Mouse (Mus musculus) heart, embryonic 13.5 days (tissue): ENCODE results near the gene Mtg1. TPM values are rescaled to one million over a fixed set of nuclear protein-coding genes. Genes with fewer than 3 reads are reported as not detected.
"Not testable (repeated sequence)": the region's sequence is repeated elsewhere in the genome, so short reads cannot be mapped to it uniquely, and the experiment has no call there.

ENCODE experiments used
- ATAC-seq: fragments of 200-750 bp; cut with Nextera tagmentation; 2 replicates; pipeline ENCODE4 v1.8.0; 2017; ENCODE audit warnings: moderate TSS enrichment; ENCODE audit not compliant: insufficient number of reproducible peaks, low FRiP score, low TSS enrichment; ENCODE audit errors: extremely low read depth
- H3K27ac ChIP-seq: fragments of 300-500 bp; sonication (generic); replicated peaks from 2 replicates; pipeline ENCODE4 v1.5.1; 2015; ENCODE audit warnings: moderate library complexity, mild to moderate bottlenecking, inconsistent platforms
- H3K27me3 ChIP-seq: fragments of 300-500 bp; sonication (generic); replicated peaks from 2 replicates; pipeline ENCODE4 v1.6.1; 2015; ENCODE audit warnings: mild to moderate bottlenecking, inconsistent platforms
- H3K36me3 ChIP-seq: fragments of 300-500 bp; sonication (generic); 2 replicates; pipeline ENCODE4 v1.6.1; 2015; ENCODE audit warnings: mild to moderate bottlenecking, inconsistent platforms
- H3K4me1 ChIP-seq: fragments of 300-500 bp; sonication (generic); 2 replicates; pipeline ENCODE4 v1.6.1; 2015; ENCODE audit warnings: inconsistent platforms
- H3K4me2 ChIP-seq: fragments of 300-500 bp; sonication (generic); 2 replicates; pipeline ENCODE4 v1.6.1; 2015; ENCODE audit warnings: inconsistent platforms, mild to moderate bottlenecking, moderate library complexity
- H3K4me3 ChIP-seq: fragments of 300-500 bp; sonication (generic); 2 replicates; pipeline ENCODE4 v1.5.1; 2015; ENCODE audit warnings: moderate library complexity, mild to moderate bottlenecking, inconsistent platforms
- H3K9ac ChIP-seq: fragments of 300-500 bp; sonication (generic); 2 replicates; pipeline ENCODE4 v1.6.1; 2015; ENCODE audit warnings: inconsistent platforms, mild to moderate bottlenecking, moderate library complexity
- H3K9me3 ChIP-seq: fragments of 300-500 bp; sonication (generic); 2 replicates; pipeline ENCODE4 v1.6.1; 2016; ENCODE audit warnings: inconsistent platforms
- whole genome bisulfite sequencing: fragments of 180-500 bp; shearing (Covaris S2); methylation state at CpG from one replicate; pipeline ENCODE4 v1.1.7; 2015; ENCODE audit warnings: mixed read lengths; 5-methylcytosine and 5-hydroxymethylcytosine counted together
- polyA plus RNA-seq: library from polyadenylated mRNA; unstranded; fragments of >200 nt; fragmentation: Nextera tagmentation; extraction: Ambion mirVana; gene quantifications from 2 replicates; pipeline ENCODE4 v1.2.1, GENCODE M21; 2015

The Mtg1 gene
- polyA plus RNA-seq, 1 experiment from 2014 or later: 27.2 TPM

DNA sequence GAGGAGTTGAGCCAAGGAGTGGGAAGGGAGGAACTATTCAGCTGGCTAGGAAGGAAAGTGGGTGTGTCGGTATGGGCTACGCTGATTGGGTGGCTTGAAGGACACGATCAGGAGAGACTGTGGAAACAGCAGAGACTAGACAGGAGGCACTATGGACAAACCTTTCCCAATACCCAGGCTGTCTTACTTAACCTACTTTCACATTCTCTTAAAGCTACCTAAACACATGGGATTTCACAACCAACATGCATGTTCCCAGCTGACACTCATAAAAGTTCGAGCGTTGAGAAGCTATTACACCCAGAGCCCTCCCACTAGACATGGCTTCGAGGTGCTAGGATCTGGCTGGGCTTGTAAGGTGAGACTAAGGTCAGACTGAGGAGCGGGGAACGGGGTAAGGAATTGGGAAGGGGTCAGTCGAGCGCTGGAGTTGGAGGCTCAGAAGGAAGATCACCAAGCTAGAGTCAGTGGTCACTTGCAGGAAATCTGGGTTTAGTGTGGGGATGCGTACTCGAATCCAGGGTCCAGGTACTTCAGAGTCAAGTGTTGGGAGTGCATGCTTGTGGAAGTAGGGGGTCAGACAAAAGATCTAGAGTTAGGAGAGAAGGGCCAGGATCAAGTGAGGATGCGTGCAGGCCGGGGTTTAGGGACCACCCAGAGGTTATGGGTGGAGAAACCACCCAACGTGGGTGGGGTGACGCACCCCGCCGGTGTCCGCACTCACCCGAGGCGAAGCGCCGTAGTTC, 21.6 kb upstream of the Mtg1 start, which contains the start of gene Paox:
Gene Paox (plus strand): TSS at position 217 of the 746 bp plus-strand sequence.
- Histone ChIP-seq H3K27ac (peak within 1 kb of the TSS; percentile 92), H3K9ac (peak within 1 kb of the TSS; percentile 92), H3K4me3 (peak within 1 kb of the TSS; percentile 81), H3K27me3 (no peaks in the 10 kb centered on the region), H3K4me1 (peaks cover 18% of the 10 kb centered on the region), H3K36me3 (peaks cover 23% of the 10 kb centered on the region), H3K4me2 (peak within 1 kb of the TSS; percentile 95), H3K9me3 (no peaks in the 10 kb centered on the region)
- no peak; the same call in 1 of the 2 replicates for ATAC-seq
- WGBS: 2% methylated on average over 23 of the region's 23 CpGs

DNA sequence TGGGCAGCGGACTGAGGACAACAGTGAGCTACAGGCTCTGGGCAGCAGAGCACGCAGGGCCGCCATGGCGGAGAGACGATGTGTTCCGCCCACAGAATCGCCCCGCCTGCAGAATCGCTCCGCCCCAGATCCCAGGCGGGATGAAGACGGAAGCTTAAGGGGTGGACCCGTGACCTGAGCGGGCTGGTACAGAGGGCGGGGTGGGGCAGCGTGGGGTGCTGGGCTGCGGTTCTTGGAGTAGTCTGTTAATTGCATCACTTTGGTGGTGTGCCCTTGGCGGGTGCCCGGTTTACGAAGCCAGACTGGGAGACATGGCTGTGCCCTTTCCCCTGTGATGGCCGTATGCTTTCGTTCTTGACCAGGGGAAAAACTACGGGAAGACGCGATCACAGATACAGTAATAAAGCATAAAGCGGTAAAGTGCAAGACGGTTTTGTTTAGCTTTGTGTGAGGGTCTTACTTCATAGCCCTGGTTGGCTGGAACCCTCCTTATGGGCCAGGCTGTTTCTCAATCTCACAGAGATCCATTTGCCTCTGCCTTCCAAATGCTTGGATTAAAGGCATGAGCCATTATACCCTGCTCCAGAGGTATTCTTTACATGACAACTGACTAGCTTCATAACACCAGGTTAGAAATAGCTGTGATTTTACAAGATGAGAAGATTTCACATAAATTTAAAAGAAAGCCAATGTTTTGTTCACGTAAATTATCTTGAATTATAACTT, 20.9 kb upstream of the Mtg1 start, which contains the start of gene Echs1:
Gene Echs1 (minus strand): TSS at position 148 of the 726 bp plus-strand sequence.
- Histone ChIP-seq H3K9me3 (no peaks in the 10 kb centered on the region), H3K27ac (peak within 1 kb of the TSS; percentile 92), H3K27me3 (no peaks in the 10 kb centered on the region), H3K4me1 (peaks cover 18% of the 10 kb centered on the region), H3K9ac (peak within 1 kb of the TSS; percentile 92), H3K4me2 (peak within 1 kb of the TSS; percentile 95), H3K4me3 (peak within 1 kb of the TSS; percentile 81), H3K36me3 (peaks cover 16% of the 10 kb centered on the region)
- 3% methylated on average over 28 of the region's 28 CpGs for WGBS
- peak; percentile 91 for ATAC-seq

- Histone ChIP-seq H3K4me3 (no peak overlapping the region), H3K9me3 (no peaks in the 10 kb centered on the region), H3K27ac (no peak overlapping the region), H3K4me2 (no peak overlapping the region), H3K9ac (no peak overlapping the region), H3K27me3 (no peaks in the 10 kb centered on the region), H3K36me3 (no peaks in the 10 kb centered on the region), H3K4me1 (peaks cover 13% of the 10 kb centered on the region)
- no peak for ATAC-seq
- 83% methylated on average over 2 of the region's 2 CpGs for WGBS
Observed at GRCm38 (mm10) chr7:140120484-140120883, 16.9 kb upstream of the Mtg1 start.

DNA sequence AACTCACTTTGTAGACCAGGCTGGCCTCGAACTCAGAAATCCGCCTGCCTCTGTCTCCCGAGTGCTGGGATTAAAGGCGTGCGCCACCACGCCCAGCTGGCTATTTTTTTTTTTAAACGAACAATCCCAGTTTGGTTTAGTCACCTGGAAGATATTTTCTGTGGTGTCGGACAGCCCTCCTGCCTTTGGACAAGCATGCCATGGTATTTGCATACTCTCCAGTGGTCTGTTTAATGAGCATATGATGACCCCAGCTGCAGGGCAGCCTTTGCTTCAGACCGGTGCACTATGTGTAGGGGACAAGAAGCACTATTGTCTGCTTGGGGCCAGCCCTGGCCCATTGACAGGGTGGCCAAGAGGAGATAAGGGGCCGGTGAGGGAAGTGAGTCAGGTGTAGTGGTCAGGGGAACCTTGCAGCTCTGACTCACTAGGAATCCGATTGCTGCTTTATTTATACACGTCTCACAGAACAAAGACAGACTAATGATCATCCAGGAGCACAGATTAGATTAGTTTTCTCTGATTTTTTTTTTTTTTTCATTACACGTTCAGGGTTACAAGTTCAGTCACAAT, 15.9 kb upstream of the Mtg1 start:
- H3K27me3 ChIP-seq: no peaks in the 10 kb centered on the region
- no peak overlapping the region for H3K4me2 ChIP-seq
- H3K27ac ChIP-seq: no peak overlapping the region
- ATAC-seq: no peak
- no peak overlapping the region for H3K4me3 ChIP-seq
- peaks cover 14% of the 10 kb centered on the region for H3K4me1 ChIP-seq
- H3K36me3 ChIP-seq: no peaks in the 10 kb centered on the region
- H3K9me3 ChIP-seq: no peaks in the 10 kb centered on the region
- no peak overlapping the region for H3K9ac ChIP-seq
- 62% methylated on average over 13 of the region's 13 CpGs for WGBS

- Histone ChIP-seq H3K36me3 (no peaks in the 10 kb centered on the region), H3K4me3 (no peak overlapping the region), H3K9me3 (no peaks in the 10 kb centered on the region), H3K4me2 (no peak overlapping the region), H3K27me3 (no peaks in the 10 kb centered on the region), H3K27ac (no peak overlapping the region), H3K9ac (no peak overlapping the region), H3K4me1 (peaks cover 12% of the 10 kb centered on the region; the same call in 1 of the 2 replicates)
- 18% methylated on average over 4 of the region's 4 CpGs for WGBS
- ATAC-seq: no peak
Observed at GRCm38 (mm10) chr7:140122765-140123164, 14.6 kb upstream of the Mtg1 start.

DNA sequence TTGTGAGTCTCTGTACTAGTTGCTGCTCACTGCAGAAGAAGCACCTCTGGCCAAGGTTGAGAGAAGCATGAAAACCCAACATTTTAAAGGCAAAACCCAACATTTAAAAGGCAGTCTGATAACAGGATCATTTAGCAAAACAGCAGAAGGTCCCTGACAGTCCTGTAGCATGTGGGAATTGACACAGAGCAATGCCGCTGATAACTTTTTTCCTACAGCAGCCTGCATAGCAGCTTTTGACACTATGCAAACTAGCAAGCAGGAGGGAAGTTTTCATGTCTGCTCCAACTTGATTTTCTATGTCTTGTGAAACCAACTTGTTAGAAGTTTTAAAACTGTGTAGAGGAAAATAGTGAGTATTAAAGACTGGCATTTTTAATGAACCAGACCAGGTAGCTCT, 13.0 kb upstream of the Mtg1 start:
- WGBS: 71% methylated on average over 1 of the region's 1 CpGs
- peaks cover 12% of the 10 kb centered on the region; the same call in 1 of the 2 replicates for H3K4me1 ChIP-seq

DNA sequence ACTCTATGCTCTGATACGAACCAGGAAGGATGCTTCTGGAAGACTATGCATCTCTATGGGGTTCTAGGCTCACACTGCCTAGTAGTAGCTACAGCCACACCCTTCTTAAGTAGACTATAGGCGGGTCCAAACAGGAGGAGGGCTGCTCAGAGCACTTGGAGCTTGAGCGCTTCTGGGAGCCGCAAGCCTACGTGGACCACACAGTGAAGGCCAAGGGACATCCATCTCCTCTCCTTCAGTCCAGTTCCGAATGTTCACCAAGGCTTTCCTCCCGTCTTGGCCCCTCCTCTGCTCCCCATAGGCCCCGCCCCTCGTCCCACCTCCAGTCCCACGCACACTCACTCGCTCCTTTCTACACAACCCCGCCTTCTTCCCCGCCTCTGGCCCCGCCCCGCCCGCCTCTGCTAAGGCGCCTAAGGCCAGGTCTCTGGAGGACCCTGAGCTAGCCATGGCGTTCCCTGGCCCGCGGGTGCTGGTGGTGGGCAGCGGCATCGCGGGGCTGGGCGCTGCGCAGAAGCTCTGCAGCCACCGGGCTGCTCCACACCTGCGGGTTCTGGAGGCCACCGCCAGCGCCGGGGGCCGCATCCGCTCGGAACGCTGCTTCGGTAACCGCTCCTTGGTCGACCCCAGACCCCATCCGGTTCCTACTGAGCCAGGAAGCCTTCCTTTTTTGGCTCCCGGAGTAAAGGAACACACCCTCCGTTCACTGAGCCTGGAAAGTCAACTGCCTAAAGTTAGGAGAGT, 11.9 kb upstream of the Mtg1 start:
- H3K9me3 ChIP-seq: no peaks in the 10 kb centered on the region
- WGBS: 1% methylated on average over 38 of the region's 40 CpGs

More for the DNA sequence above, 13.0 kb upstream of the Mtg1 start:
- no peak overlapping the region for H3K4me3 ChIP-seq
- ATAC-seq: no peak
- no peak overlapping the region for H3K4me2 ChIP-seq
- H3K9me3 ChIP-seq: no peaks in the 10 kb centered on the region
- peaks cover 4% of the 10 kb centered on the region for H3K36me3 ChIP-seq
- H3K27me3 ChIP-seq: no peaks in the 10 kb centered on the region
- H3K27ac ChIP-seq: no peak overlapping the region
- no peak overlapping the region for H3K9ac ChIP-seq

DNA sequence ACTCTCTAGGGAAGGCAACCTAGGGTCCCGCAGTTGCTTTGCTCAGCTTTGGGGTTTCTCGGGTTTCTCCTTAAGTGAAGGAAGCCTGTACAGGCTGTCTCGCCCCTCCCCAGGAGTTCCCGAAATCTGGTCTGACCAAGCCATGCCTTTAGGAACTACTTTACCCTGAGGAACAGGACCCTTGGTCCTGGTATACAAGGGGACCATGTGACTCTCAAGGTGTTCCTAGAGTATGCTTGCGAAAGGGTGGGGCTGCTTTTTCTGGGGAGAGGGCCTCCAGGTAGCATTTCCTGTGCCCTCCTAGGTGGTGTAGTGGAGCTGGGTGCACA, 11.4 kb upstream of the Mtg1 start:
- no peak overlapping the region for H3K27ac ChIP-seq
- WGBS: 10% methylated on average over 5 of the region's 5 CpGs
- no peak for ATAC-seq
- H3K9ac ChIP-seq: peak overlapping the region; percentile 87
- H3K27me3 ChIP-seq: no peaks in the 10 kb centered on the region
- no peaks in the 10 kb centered on the region for H3K9me3 ChIP-seq
- peak overlapping the region; percentile 72 for H3K4me2 ChIP-seq
- H3K4me1 ChIP-seq: peaks cover 12% of the 10 kb centered on the region; the same call in 1 of the 2 replicates
- H3K36me3 ChIP-seq: peaks cover 20% of the 10 kb centered on the region
- peak overlapping the region; percentile 67 for H3K4me3 ChIP-seq

More for the DNA sequence above, 11.9 kb upstream of the Mtg1 start:
- Histone ChIP-seq H3K27ac (no peak overlapping the region), H3K4me3 (peak overlapping the region; percentile 67), H3K27me3 (no peaks in the 10 kb centered on the region), H3K4me2 (peak overlapping the region; percentile 72), H3K9ac (peak overlapping the region; percentile 87), H3K4me1 (peaks cover 12% of the 10 kb centered on the region; the same call in 1 of the 2 replicates), H3K36me3 (peaks cover 14% of the 10 kb centered on the region)
- ATAC-seq: peak; percentile 98

DNA sequence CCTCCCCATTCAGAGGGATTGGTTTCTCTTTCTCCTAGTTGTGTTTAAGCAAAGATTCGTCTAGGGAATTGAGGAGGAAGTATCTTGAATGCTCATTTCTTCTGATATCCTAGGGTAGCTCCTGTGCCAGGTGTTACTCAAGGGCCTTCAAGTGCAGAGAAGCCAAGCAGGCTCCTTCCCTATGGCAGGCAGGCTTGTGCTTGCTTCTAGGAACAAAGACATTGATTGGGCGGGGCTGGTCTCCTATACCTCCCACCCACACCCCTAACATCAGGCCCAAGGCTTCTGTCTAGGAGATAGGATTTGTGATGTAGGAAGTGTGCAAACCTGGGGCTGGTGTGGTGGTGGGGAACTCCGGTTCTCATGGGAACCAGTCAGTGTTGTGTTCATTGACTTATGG, 10.4 kb upstream of the Mtg1 start:
- no peaks in the 10 kb centered on the region for H3K9me3 ChIP-seq
- no peak for ATAC-seq
- 73% methylated on average over 3 of the region's 3 CpGs for WGBS
- no peak overlapping the region for H3K27ac ChIP-seq
- H3K27me3 ChIP-seq: no peaks in the 10 kb centered on the region
- peak overlapping the region; percentile 1; the same call in 1 of the 2 replicates for H3K4me2 ChIP-seq
- H3K4me1 ChIP-seq: peaks cover 12% of the 10 kb centered on the region; the same call in 1 of the 2 replicates
- H3K4me3 ChIP-seq: no peak overlapping the region
- H3K36me3 ChIP-seq: peaks cover 23% of the 10 kb centered on the region
- no peak overlapping the region for H3K9ac ChIP-seq

- no peak for ATAC-seq
- H3K27me3 ChIP-seq: no peaks in the 10 kb centered on the region
Observed at GRCm38 (mm10) chr7:140127911-140128310, 9.5 kb upstream of the Mtg1 start.

GRCm38 (mm10) chr7:140132184-140132583, 5.2 kb upstream of the Mtg1 start:
- H3K9me3 ChIP-seq, H3K4me3 ChIP-seq, ATAC-seq, H3K27ac ChIP-seq, H3K27me3 ChIP-seq, H3K4me1 ChIP-seq, H3K4me2 ChIP-seq, H3K9ac ChIP-seq: not testable (repeated sequence)
- peaks cover 37% of the 10 kb centered on the region for H3K36me3 ChIP-seq
- WGBS: 89% methylated on average over 7 of the region's 7 CpGs

More at GRCm38 (mm10) chr7:140127911-140128310, 9.5 kb upstream of the Mtg1 start:
- Histone ChIP-seq H3K36me3 (peaks cover 23% of the 10 kb centered on the region), H3K4me3 (no peak overlapping the region), H3K9ac (no peak overlapping the region), H3K4me2 (no peak overlapping the region), H3K4me1 (peaks cover 12% of the 10 kb centered on the region; the same call in 1 of the 2 replicates), H3K9me3 (no peaks in the 10 kb centered on the region), H3K27ac (no peak overlapping the region)
- 84% methylated on average over 2 of the region's 2 CpGs for WGBS
